Mouse (Mus musculus) liver, adult 2 months (tissue): ENCODE measurements around the gene Gpc3.

Source experiments
- CTCF ChIP-seq: fragments of 200-500 bp; IDR thresholded peaks from 2 replicates; pipeline ENCODE4 v1.5.1; 2011; ENCODE audit warnings: low read depth, low read length, control low read depth
- POLR2A ChIP-seq: fragments of 200-500 bp; IDR thresholded peaks from 2 replicates; pipeline ENCODE4 v1.6.1; 2011; ENCODE audit warnings: low read length, control low read depth; ENCODE audit not compliant: insufficient read depth; ENCODE audit errors: extremely low read depth

GRCm38 (mm10) chrX:52532124-52532523, 81.6 kb downstream of the Gpc3 start:
- no peak for TF ChIP-seq CTCF
- TF ChIP-seq POLR2A: no peak
